Mouse (Mus musculus): ENCODE results near the gene Tnfsf12.

Gene Tnfsf12

GRCm38 (mm10) chr11:69681314-69682208 is 14.1 kb downstream of the Tnfsf12 start, which contains the start of gene Senp3:
Senp3 (minus strand) TSS chr11:69682084.
- peak; percentile 97 for DNase-seq (ENCODE audit: low read depth, low spot score)

DNA sequence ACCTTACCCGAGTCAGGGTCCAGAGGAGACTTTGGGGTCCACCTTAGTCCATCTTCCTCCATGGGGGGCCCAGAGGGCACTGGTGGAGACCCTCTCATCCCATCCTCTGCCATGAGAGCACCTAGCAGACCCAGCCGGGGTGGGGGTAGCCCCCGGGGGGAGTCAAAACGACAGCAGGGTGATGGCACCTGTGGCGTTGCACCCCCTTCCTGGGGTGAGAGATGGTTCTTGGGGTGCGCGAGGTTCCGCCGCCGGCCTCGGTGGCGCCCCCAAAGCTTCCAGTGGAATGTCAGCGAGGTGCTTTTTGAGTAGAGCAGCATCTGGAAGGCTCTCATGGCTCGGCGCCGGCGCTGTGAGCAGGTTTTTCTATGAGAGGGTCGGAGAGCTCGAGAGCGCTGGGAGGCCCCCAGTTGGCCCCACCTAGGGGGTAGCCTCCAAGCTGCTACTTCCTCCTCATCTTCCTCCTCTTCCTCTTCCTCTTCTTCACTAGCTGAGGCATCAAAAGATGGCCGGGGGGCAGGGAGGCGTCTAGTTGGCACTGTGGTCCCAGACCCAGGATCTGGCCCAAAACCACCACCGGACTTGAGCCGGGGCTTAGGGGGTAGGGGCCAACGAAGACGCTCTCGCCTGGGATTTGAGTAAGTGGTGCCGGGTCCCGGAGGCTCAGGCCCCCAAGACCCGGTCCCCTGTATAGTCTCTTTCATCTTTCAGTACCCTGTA is 15.4 kb downstream of the Tnfsf12 start:
- DNase-seq (ENCODE audit: low read depth, low spot score) = no peak

DNA sequence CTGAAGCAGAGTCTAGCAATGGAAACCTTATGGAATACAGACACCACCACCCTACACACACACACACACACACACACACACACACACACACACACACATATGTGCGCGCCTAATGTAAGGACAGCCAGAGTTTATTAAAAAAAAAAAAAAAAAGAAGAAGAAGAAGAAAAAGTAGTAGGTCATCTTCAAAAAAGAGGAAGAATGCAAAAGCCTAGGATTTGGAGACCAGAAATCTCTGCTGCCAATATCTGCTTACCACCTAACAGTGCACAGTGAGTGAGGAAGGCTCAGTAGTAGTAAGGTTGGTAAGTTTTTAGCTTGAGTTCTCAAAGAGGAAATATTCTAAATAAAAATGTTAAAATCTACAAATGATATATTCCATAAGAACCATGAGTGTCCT is 16.5 kb downstream of the Tnfsf12 start:
- DNase-seq (ENCODE audit: low read depth, low spot score) = no peak

GRCm38 (mm10) chr11:69672211-69672706 is 23.4 kb downstream of the Tnfsf12 start, which contains the start of gene Eif4a1:
Eif4a1 (minus strand) TSS chr11:69672423.
- DNase-seq (ENCODE audit: low read depth, low spot score) = peak; percentile 100

DNA sequence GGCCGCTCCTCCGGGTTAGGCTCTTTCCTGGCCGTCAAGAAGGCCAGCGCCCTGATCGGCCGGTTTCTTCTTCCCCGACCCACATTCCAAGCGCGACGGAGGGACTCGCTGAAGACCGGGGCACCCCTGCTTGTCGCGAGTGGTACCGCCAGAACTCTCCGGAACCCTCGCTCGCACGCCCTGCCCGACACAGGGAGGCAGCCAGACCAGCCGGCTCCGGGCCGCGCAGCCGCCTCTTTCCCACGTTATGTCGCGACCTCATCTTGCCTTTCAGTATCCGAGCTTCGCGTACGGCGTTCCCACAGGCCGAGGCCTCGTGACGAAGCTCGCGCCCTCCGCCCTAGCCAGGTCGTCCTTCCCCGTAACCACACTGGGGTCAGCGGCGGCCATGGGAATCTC is 23.9 kb downstream of the Tnfsf12 start:
- DNase-seq (ENCODE audit: low read depth, low spot score) = no peak

- peak; percentile 93 for DNase-seq (ENCODE audit: low read depth, low spot score)
These were observed 24.6 kb downstream of the Tnfsf12 start for GRCm38 (mm10) chr11:69670786-69671725.

DNA sequence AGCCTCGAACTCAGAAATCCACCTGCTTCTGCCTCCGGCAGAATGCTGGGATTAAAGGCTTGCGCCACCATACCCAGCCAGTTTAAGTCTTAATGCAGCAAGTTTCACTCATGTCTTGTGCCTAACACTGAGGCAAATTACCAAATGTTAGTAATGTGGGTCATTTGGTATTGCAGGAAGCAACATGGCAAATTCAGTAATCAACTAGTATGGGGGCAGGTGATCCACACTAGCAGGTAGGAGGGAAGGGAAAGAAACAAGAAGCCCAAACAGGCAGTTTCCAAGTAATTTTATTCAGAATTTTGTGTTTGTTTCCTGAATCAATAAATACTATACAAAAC is 29.0 kb downstream of the Tnfsf12 start:
- DNase-seq (ENCODE audit: low read depth, low spot score) = no peak

GRCm38 (mm10) chr11:69665961-69666664 is 29.5 kb downstream of the Tnfsf12 start, which contains the start of gene Cd68:
Cd68 (minus strand) TSS chr11:69666153.
- peak; percentile 86 for DNase-seq (ENCODE audit: low read depth, low spot score)

DNA sequence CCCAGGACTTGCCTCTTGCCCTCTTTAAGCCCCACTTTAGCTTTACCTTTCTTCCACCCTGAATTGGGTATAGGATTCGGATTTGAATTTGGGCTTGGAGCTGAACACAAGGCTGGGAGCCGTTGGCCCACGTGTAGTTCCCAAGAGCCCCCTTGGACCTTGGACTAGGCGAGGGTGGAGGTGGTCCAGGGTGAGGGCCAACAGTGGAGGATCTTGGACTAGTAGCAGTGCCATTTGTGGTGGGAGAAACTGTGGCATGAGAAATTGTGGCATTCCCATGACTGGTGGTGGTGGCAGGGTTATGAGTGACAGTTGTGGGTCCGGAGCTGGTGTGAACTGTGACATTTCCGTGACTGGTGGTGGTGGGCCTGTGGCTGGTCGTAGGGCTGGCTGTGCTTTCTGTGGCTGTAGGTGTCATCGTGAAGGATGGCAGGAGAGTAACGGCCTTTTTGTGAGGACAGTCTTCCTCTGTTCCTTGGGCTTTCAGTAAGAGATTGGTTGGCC is 30.1 kb downstream of the Tnfsf12 start:
- no peak for DNase-seq (ENCODE audit: low read depth, low spot score)

GRCm38 (mm10) chr11:69664841-69665240 is 30.8 kb downstream of the Tnfsf12 start:
- no peak for DNase-seq (ENCODE audit: low read depth, low spot score)

GRCm38 (mm10) chr11:69663795-69664194 is 31.9 kb downstream of the Tnfsf12 start:
- no peak for DNase-seq (ENCODE audit: low read depth, low spot score)

DNA sequence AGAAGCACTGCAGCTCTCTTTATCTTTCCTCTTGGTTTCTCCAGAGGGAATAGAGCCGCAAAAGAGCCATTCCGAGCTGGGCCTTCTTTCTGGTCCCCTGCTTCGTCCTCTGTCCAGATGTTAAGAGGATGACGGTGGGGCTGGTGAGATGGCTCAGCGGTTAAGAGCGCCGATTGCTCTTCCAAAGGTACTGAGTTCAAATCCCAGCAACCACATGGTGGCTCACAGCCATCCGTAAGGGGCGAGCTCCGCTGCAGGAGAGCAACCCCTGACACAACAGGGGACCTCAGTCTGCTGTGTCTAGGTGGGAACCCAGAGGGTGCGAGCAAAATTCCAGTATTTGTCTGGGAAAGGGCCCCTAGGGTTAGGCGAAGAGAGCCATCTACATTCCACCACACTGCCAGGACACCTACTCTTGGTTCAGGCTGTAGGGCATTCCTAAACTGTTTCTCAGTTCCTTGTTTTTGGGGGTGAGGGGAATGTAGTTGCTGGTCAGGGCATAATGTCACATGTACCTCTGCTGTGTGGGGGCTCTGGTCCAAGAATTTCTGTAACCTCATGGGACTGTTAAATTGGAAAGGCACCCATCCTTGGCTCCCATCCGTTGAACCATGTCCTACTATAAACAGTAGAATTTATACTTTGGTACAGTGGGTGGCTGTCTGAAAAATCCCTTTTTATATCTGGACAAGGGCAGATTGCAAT is 32.5 kb downstream of the Tnfsf12 start:
- DNase-seq (ENCODE audit: low read depth, low spot score) = no peak

GRCm38 (mm10) chr11:69662213-69662966 is 33.3 kb downstream of the Tnfsf12 start, which contains the start of gene Mpdu1:
Mpdu1 (minus strand) TSS chr11:69662642.
- DNase-seq (ENCODE audit: low read depth, low spot score) = peak; percentile 97

DNA sequence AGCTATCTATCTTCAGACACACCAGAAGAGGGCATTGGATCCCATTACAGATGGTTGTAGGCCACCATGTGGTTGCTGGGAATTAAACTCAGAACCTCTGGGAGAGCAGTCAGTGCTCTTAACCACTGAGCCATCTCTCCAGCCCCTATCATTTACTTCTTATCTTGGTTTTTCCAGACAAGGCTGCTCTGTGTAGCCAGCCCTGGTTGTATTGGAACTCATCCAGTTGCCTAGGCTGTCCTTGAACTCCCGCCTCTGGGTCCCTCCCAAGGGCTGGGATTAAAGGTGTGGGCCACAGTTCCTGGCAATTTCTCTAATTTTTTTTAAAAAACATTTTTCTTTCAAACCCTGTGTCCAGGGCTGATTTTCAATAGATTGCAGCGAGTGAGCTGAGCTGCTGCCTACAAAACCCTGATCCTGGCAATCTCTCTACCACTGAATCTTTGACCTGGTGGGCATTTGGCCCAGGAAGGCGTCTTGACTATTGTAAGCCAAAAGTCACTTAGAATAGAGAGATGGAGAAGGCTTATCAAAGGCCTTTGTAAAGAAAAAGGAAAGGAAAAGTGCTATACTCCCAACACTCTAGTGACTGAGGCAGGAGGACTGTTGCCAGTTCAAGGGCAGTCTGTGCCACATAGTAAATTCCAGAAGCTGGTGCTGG is 34.3 kb downstream of the Tnfsf12 start:
- no peak for DNase-seq (ENCODE audit: low read depth, low spot score)

DNA sequence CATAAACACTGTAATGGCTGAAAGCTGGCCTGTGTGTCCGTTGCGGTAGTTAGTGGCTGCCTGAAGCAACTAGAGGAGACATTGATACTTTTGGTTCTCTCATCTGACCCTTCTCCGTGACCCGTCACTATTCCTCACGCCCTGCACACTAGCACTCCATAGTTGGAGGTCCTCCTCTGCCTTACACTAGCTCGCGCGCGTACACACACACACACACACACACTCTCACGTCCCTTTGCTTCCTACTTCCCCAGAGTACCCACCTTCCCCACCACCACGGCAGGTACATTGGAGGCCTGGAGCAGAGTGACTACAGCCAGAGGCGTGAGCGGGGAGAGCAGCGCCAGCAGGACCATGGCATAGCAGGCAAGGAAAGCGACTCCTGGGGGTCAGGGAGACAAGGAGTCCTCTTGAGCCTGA is 38.2 kb downstream of the Tnfsf12 start:
- no peak for DNase-seq (ENCODE audit: low read depth, low spot score)

- no peak for DNase-seq (ENCODE audit: low read depth, low spot score)
These were observed 38.8 kb downstream of the Tnfsf12 start for GRCm38 (mm10) chr11:69656617-69657461.

DNA sequence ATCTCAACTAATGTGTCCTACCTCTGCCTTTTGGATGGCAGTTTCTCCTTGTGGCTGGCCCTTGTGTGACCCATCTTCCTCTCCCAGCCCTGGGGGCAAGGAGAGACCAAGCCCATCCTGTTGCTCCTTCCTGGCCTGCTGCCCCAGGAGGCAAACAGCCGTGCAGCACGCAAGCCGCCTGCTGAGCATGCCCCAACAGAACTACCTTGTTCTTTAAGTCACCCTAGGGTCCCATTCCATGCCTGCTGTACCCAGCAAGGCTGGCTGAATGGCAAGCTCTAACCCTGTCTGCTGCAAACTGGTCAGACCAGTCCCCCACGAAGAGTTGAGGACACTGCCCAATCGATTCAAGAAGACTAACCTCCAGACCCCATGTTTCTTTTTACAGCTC is 39.6 kb downstream of the Tnfsf12 start:
- DNase-seq (ENCODE audit: low read depth, low spot score) = no peak
